Mouse (Mus musculus): ENCODE results near the gene Prkg1. TPM values are rescaled to one million over a fixed set of nuclear protein-coding genes. Genes with fewer than 3 reads are reported as not detected.

Prkg1 gene
- polyA plus RNA-seq, 1 experiment from 2014 or later = 5.6 TPM

- Histone ChIP-seq H3K9me3 (ENCODE audit: control insufficient read depth, low read length) (no peaks in the 10 kb centered on the region), H3K4me2 (ENCODE audit: low read depth, low read length, severe bottlenecking) (no peak overlapping the region), H3K9ac (ENCODE audit: low read length) (no peak overlapping the region), H3K27ac (ENCODE audit: low read depth, low read length) (no peak overlapping the region), H3K36me3 (ENCODE audit: control insufficient read depth, insufficient read depth, low read length) (no peaks in the 10 kb centered on the region), H3K27me3 (ENCODE audit: control insufficient read depth, insufficient read depth, low read length) (no peaks in the 10 kb centered on the region), H3K4me3 (ENCODE audit: low read depth, low read length) (no peak overlapping the region), H3K4me1 (replicated peaks; ENCODE audit: control insufficient read depth, insufficient read depth, low read length) (no peaks in the 10 kb centered on the region)
- ATAC-seq (replicated peaks; ENCODE audit: low FRiP score) (no peak), DNase-seq (ENCODE audit: low spot score) (no peak)
Observed at GRCm38 (mm10) chr19:31703991-31704390, 60.8 kb downstream of the Prkg1 start.

GRCm38 (mm10) chr19:31698916-31699315, 65.9 kb downstream of the Prkg1 start:
- H3K9ac ChIP-seq (ENCODE audit: low read length) = no peak overlapping the region
- 86% methylated on average over 6 of the region's 6 CpGs for WGBS
- no peak overlapping the region for H3K27ac ChIP-seq (ENCODE audit: low read depth, low read length)
- DNase-seq (ENCODE audit: low spot score) (no peak), ATAC-seq (replicated peaks; ENCODE audit: low FRiP score) (no peak)
- no peak overlapping the region for H3K4me3 ChIP-seq (ENCODE audit: low read depth, low read length)
- no peak overlapping the region for H3K4me2 ChIP-seq (ENCODE audit: low read depth, low read length, severe bottlenecking)
- no peaks in the 10 kb centered on the region for H3K9me3 ChIP-seq (ENCODE audit: control insufficient read depth, low read length)
- no peaks in the 10 kb centered on the region for H3K36me3 ChIP-seq (ENCODE audit: control insufficient read depth, insufficient read depth, low read length)
- no peaks in the 10 kb centered on the region for H3K27me3 ChIP-seq (ENCODE audit: control insufficient read depth, insufficient read depth, low read length)
- no peaks in the 10 kb centered on the region for H3K4me1 ChIP-seq (replicated peaks; ENCODE audit: control insufficient read depth, insufficient read depth, low read length)

- no peak for DNase-seq (ENCODE audit: low spot score)
- no peaks in the 10 kb centered on the region for H3K36me3 ChIP-seq (ENCODE audit: control insufficient read depth, insufficient read depth, low read length)
Observed at GRCm38 (mm10) chr19:31680821-31681220, 84.0 kb downstream of the Prkg1 start.

GRCm38 (mm10) chr19:31678324-31678723, 86.5 kb downstream of the Prkg1 start:
- no peak overlapping the region for H3K9ac ChIP-seq (ENCODE audit: low read length)
- H3K36me3 ChIP-seq (ENCODE audit: control insufficient read depth, insufficient read depth, low read length) = no peaks in the 10 kb centered on the region
- DNase-seq (ENCODE audit: low spot score) = no peak
- H3K4me2 ChIP-seq (ENCODE audit: low read depth, low read length, severe bottlenecking) = no peak overlapping the region
- no peaks in the 10 kb centered on the region for H3K4me1 ChIP-seq (replicated peaks; ENCODE audit: control insufficient read depth, insufficient read depth, low read length)
- 0 out of 2 replicates have a peak, but pooled peaks have one; percentile 53 for ATAC-seq (replicated peaks; ENCODE audit: low FRiP score)
- WGBS = 49% methylated on average over 5 of the region's 5 CpGs
- H3K27me3 ChIP-seq (ENCODE audit: control insufficient read depth, insufficient read depth, low read length) = no peaks in the 10 kb centered on the region
- no peak overlapping the region for H3K27ac ChIP-seq (ENCODE audit: low read depth, low read length)
- H3K4me3 ChIP-seq (ENCODE audit: low read depth, low read length) = no peak overlapping the region
- no peaks in the 10 kb centered on the region for H3K9me3 ChIP-seq (ENCODE audit: control insufficient read depth, low read length)

More at GRCm38 (mm10) chr19:31680821-31681220, 84.0 kb downstream of the Prkg1 start:
- ATAC-seq (replicated peaks; ENCODE audit: low FRiP score) = no peak
- Histone ChIP-seq H3K9me3 (ENCODE audit: control insufficient read depth, low read length) (no peaks in the 10 kb centered on the region), H3K4me2 (ENCODE audit: low read depth, low read length, severe bottlenecking) (no peak overlapping the region), H3K9ac (ENCODE audit: low read length) (no peak overlapping the region), H3K27me3 (ENCODE audit: control insufficient read depth, insufficient read depth, low read length) (no peaks in the 10 kb centered on the region), H3K4me3 (ENCODE audit: low read depth, low read length) (no peak overlapping the region), H3K4me1 (replicated peaks; ENCODE audit: control insufficient read depth, insufficient read depth, low read length) (no peaks in the 10 kb centered on the region), H3K27ac (ENCODE audit: low read depth, low read length) (no peak overlapping the region)
- WGBS = 47% methylated on average over 1 of the region's 1 CpGs

- Histone ChIP-seq H3K9ac (ENCODE audit: low read length) (no peak overlapping the region), H3K4me2 (ENCODE audit: low read depth, low read length, severe bottlenecking) (no peak overlapping the region), H3K9me3 (ENCODE audit: control insufficient read depth, low read length) (no peaks in the 10 kb centered on the region), H3K36me3 (ENCODE audit: control insufficient read depth, insufficient read depth, low read length) (no peaks in the 10 kb centered on the region), H3K4me3 (ENCODE audit: low read depth, low read length) (no peak overlapping the region), H3K27ac (ENCODE audit: low read depth, low read length) (no peak overlapping the region), H3K27me3 (ENCODE audit: control insufficient read depth, insufficient read depth, low read length) (no peaks in the 10 kb centered on the region), H3K4me1 (replicated peaks; ENCODE audit: control insufficient read depth, insufficient read depth, low read length) (no peaks in the 10 kb centered on the region)
- ATAC-seq (replicated peaks; ENCODE audit: low FRiP score) = no peak
- DNase-seq (ENCODE audit: low spot score) = no peak
- 71% methylated on average over 5 of the region's 5 CpGs for WGBS
Observed at GRCm38 (mm10) chr19:31671726-31672125, 93.1 kb downstream of the Prkg1 start.

- Histone ChIP-seq H3K27ac (ENCODE audit: low read depth, low read length) (no peak overlapping the region), H3K4me3 (ENCODE audit: low read depth, low read length) (peak overlapping the region; percentile 62), H3K9me3 (ENCODE audit: control insufficient read depth, low read length) (no peaks in the 10 kb centered on the region), H3K9ac (ENCODE audit: low read length) (peak overlapping the region; percentile 75), H3K36me3 (ENCODE audit: control insufficient read depth, insufficient read depth, low read length) (no peaks in the 10 kb centered on the region), H3K4me1 (replicated peaks; ENCODE audit: control insufficient read depth, insufficient read depth, low read length) (no peaks in the 10 kb centered on the region; the same call in 1 of the 2 replicates), H3K4me2 (ENCODE audit: low read depth, low read length, severe bottlenecking) (peak overlapping the region; percentile 97), H3K27me3 (ENCODE audit: control insufficient read depth, insufficient read depth, low read length) (no peaks in the 10 kb centered on the region)
- DNase-seq (ENCODE audit: low spot score) (no peak), ATAC-seq (replicated peaks; ENCODE audit: low FRiP score) (peak; percentile 13; the same call in 1 of the 2 replicates)
- WGBS = 5% methylated on average over 8 of the region's 8 CpGs
Observed at GRCm38 (mm10) chr19:31665007-31665406, 99.8 kb downstream of the Prkg1 start.

GRCm38 (mm10) chr19:31664159-31664991, 100.5 kb downstream of the Prkg1 start:
- ATAC-seq (replicated peaks; ENCODE audit: low FRiP score) (peak; percentile 84), DNase-seq (ENCODE audit: low spot score) (peak; percentile 81)
- peak overlapping the region; percentile 62 for H3K4me3 ChIP-seq (ENCODE audit: low read depth, low read length)
- H3K27me3 ChIP-seq (ENCODE audit: control insufficient read depth, insufficient read depth, low read length) = no peaks in the 10 kb centered on the region
- no peaks in the 10 kb centered on the region for H3K9me3 ChIP-seq (ENCODE audit: control insufficient read depth, low read length)
- H3K27ac ChIP-seq (ENCODE audit: low read depth, low read length) = no peak overlapping the region
- H3K36me3 ChIP-seq (ENCODE audit: control insufficient read depth, insufficient read depth, low read length) = no peaks in the 10 kb centered on the region
- under 1% methylated on average over 52 of the region's 52 CpGs for WGBS
- no peaks in the 10 kb centered on the region; the same call in 1 of the 2 replicates for H3K4me1 ChIP-seq (replicated peaks; ENCODE audit: control insufficient read depth, insufficient read depth, low read length)
- peak overlapping the region; percentile 97 for H3K4me2 ChIP-seq (ENCODE audit: low read depth, low read length, severe bottlenecking)
- H3K9ac ChIP-seq (ENCODE audit: low read length) = peak overlapping the region; percentile 75

- Histone ChIP-seq H3K4me2 (ENCODE audit: low read depth, low read length, severe bottlenecking) (peak overlapping the region; percentile 97), H3K9ac (ENCODE audit: low read length) (peak overlapping the region; percentile 75), H3K9me3 (ENCODE audit: control insufficient read depth, low read length) (no peaks in the 10 kb centered on the region), H3K4me1 (replicated peaks; ENCODE audit: control insufficient read depth, insufficient read depth, low read length) (no peaks in the 10 kb centered on the region; the same call in 1 of the 2 replicates), H3K4me3 (ENCODE audit: low read depth, low read length) (peak overlapping the region; percentile 62), H3K27ac (ENCODE audit: low read depth, low read length) (no peak overlapping the region), H3K27me3 (ENCODE audit: control insufficient read depth, insufficient read depth, low read length) (no peaks in the 10 kb centered on the region), H3K36me3 (ENCODE audit: control insufficient read depth, insufficient read depth, low read length) (no peaks in the 10 kb centered on the region)
- 5% methylated on average over 39 of the region's 39 CpGs for WGBS
- ATAC-seq (replicated peaks; ENCODE audit: low FRiP score) = peak; percentile 86
- peak; percentile 80 for DNase-seq (ENCODE audit: low spot score)
Observed at GRCm38 (mm10) chr19:31663437-31664158, 101.2 kb downstream of the Prkg1 start.
